Mouse (Mus musculus): ENCODE data around the gene Bbs2. TPM values are rescaled to one million over a fixed set of nuclear protein-coding genes. Genes with fewer than 3 reads are reported as not detected.
"Not testable (repeated sequence)": the region's sequence is repeated elsewhere in the genome, so short reads cannot be mapped to it uniquely, and the experiment has no call there.

The Bbs2 gene
- polyA plus RNA-seq, 1 experiment from 2014 or later = 8.7 TPM

DNA sequence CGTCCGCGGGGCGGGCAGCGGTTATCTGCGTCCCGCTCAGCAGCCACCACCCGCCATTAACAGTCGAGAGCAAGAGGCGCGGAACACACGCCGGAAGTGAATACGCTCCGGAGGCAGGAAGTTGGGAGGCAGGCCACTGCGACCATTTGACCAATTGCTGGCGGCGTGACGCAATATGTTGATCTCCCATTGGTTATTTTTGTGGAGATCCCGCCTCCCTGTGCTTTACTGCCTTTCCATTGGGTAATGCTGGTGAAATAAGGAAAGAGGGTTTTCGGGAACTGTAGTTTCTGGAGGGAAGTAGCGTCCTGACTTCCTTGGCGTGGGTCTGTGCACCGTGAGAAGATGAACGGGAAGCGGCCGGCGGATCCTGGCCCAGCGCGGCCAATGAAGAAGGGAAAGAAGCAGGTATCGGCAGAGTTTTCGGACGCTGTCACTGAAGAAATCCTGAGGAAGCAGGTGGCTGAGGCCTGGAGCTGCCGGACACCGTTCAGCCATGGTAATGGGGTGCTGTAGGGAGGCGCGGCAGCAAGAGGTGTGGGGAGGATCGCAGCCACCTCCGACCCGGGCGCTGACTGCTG, 61.7 kb downstream of the Bbs2 start, which contains the start of the genes Nudt21 and Ogfod1:
Gene Nudt21 (minus strand): TSS at position 88 of the 581 bp plus-strand sequence.
Gene Ogfod1 (plus strand): TSS at position 255 of the 581 bp plus-strand sequence.
- Histone ChIP-seq H3K36me3 (ENCODE audit: control insufficient read depth, insufficient read depth, low read length) (no peaks in the 10 kb centered on the region), H3K4me3 (ENCODE audit: low read depth, low read length) (peak within 1 kb of the TSS; percentile 70), H3K27me3 (ENCODE audit: control insufficient read depth, insufficient read depth, low read length) (no peaks in the 10 kb centered on the region), H3K9me3 (replicated peaks; ENCODE audit: control insufficient read depth, low read length) (no peaks in the 10 kb centered on the region), H3K27ac (ENCODE audit: low read depth, low read length) (peak within 1 kb of the TSS; percentile 82), H3K9ac (ENCODE audit: low read depth, low read length) (peak within 1 kb of the TSS; percentile 78), H3K4me2 (peak within 1 kb of the TSS; percentile 85), H3K4me1 (ENCODE audit: control insufficient read depth, insufficient read depth, low read length) (peaks cover 14% of the 10 kb centered on the region)
- under 1% methylated on average over 39 of the region's 41 CpGs for WGBS (ENCODE audit: insufficient replicate concordance)
- ATAC-seq (replicated peaks; ENCODE audit: insufficient number of reproducible peaks, low FRiP score, low TSS enrichment) = peak; percentile 99

DNA sequence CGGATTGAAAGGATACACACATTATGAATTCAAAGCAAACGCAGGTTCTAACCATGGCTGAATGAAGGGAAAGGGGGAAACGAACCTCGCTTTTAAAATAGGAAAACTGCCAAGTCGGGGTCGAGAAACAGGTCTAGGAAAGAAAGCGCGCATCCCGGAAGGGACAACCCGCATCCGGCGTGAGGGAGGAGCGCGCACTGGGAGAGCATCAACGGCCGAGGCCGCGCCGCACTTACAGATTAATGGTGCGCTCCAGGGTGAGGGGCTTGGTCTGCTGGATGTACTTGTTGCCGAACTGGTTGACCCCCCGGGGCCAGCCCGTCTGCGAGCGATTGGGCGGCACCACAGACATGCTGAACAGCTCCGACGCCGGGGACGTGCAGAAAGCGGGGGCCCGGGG, 62.2 kb downstream of the Bbs2 start:
- Histone ChIP-seq H3K27ac (ENCODE audit: low read depth, low read length) (peak overlapping the region; percentile 82), H3K4me3 (ENCODE audit: low read depth, low read length) (peak overlapping the region; percentile 70), H3K4me2 (peak overlapping the region; percentile 85), H3K4me1 (ENCODE audit: control insufficient read depth, insufficient read depth, low read length) (peaks cover 14% of the 10 kb centered on the region), H3K9ac (ENCODE audit: low read depth, low read length) (peak overlapping the region; percentile 77)
- under 1% methylated on average over 21 of the region's 32 CpGs for WGBS (ENCODE audit: insufficient replicate concordance)
- not testable (repeated sequence) for H3K36me3 ChIP-seq (ENCODE audit: control insufficient read depth, insufficient read depth, low read length); H3K9me3 ChIP-seq (replicated peaks; ENCODE audit: control insufficient read depth, low read length); H3K27me3 ChIP-seq (ENCODE audit: control insufficient read depth, insufficient read depth, low read length)
- peak; percentile 85 for ATAC-seq (replicated peaks; ENCODE audit: insufficient number of reproducible peaks, low FRiP score, low TSS enrichment)

DNA sequence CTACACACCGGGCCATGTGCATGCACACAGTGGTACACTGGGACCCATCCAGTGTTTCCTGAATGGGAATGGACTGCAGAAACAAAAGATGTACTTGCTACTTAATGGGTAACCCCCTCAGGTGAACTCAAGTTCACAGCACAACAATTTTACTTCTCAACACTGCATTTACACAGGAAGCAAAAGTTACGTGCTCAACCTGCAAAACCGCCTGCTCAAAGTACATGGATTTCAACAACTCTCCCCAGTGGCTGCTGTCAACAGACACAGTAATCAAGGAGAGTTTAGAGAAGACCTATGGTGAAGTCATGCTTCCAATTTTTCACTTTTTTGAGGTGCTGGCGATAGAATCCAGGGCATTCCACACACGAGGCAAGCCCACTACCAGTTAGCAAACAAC, 63.5 kb downstream of the Bbs2 start:
- H3K36me3 ChIP-seq (ENCODE audit: control insufficient read depth, insufficient read depth, low read length) = peaks cover 2% of the 10 kb centered on the region
- peak overlapping the region; percentile 0; the same call in 1 of the 2 replicates for H3K4me3 ChIP-seq (ENCODE audit: low read depth, low read length)
- H3K9ac ChIP-seq (ENCODE audit: low read depth, low read length) = no peak overlapping the region
- no peaks in the 10 kb centered on the region for H3K9me3 ChIP-seq (replicated peaks; ENCODE audit: control insufficient read depth, low read length)
- 58% methylated on average over 5 of the region's 5 CpGs for WGBS (ENCODE audit: insufficient replicate concordance)
- no peak for ATAC-seq (replicated peaks; ENCODE audit: insufficient number of reproducible peaks, low FRiP score, low TSS enrichment)
- H3K4me2 ChIP-seq = peak overlapping the region; percentile 85
- no peaks in the 10 kb centered on the region for H3K27me3 ChIP-seq (ENCODE audit: control insufficient read depth, insufficient read depth, low read length)
- peaks cover 14% of the 10 kb centered on the region for H3K4me1 ChIP-seq (ENCODE audit: control insufficient read depth, insufficient read depth, low read length)
- no peak overlapping the region for H3K27ac ChIP-seq (ENCODE audit: low read depth, low read length)

DNA sequence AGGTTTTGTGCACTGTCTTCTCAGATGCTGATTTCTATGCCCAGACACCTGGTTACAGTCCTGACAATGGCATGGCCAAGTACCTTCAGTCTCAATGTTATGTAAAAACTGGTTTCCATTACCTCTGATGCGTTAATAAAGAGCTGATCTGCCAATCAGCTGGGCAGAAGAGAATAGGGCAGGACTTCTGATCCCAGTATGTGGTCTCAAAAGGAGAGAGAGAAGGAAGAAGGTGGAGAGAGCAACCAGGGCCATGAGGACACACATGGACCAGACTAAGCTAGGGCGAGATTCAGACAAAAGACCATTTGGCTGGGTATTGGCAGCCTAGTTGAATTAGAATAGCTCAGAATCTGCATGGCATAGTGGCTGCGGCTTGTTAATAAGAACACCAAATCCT, 65.1 kb downstream of the Bbs2 start:
- H3K9me3 ChIP-seq (replicated peaks; ENCODE audit: control insufficient read depth, low read length) = no peaks in the 10 kb centered on the region
- no peaks in the 10 kb centered on the region for H3K27me3 ChIP-seq (ENCODE audit: control insufficient read depth, insufficient read depth, low read length)
- H3K9ac ChIP-seq (ENCODE audit: low read depth, low read length) = no peak overlapping the region; the same call in 1 of the 2 replicates
- H3K36me3 ChIP-seq (ENCODE audit: control insufficient read depth, insufficient read depth, low read length) = peaks cover 9% of the 10 kb centered on the region
- no peak overlapping the region for H3K4me3 ChIP-seq (ENCODE audit: low read depth, low read length)
- H3K4me2 ChIP-seq = no peak overlapping the region
- WGBS (ENCODE audit: insufficient replicate concordance) = 84% methylated on average over 3 of the region's 3 CpGs
- H3K27ac ChIP-seq (ENCODE audit: low read depth, low read length) = no peak overlapping the region
- ATAC-seq (replicated peaks; ENCODE audit: insufficient number of reproducible peaks, low FRiP score, low TSS enrichment) = no peak
- H3K4me1 ChIP-seq (ENCODE audit: control insufficient read depth, insufficient read depth, low read length) = peaks cover 14% of the 10 kb centered on the region

DNA sequence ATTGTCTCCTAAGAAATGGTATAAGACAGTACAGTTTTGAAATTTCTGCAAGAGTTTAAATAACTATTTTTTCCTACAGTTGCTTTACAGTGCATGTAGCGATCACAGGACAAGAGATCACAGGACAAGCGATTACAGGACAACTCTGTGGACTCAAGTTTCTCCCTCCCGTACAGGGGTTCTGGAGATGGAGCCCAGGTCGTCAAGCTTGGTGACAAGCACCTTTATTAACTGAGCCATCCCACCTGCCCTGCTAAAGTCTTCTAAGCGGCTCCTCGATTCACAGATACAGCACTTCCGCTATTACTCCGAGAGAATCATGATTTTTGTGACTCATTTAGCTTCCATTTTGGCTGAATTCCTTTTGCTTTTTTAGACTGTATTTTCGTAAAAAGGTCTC, 69.0 kb downstream of the Bbs2 start:
- Histone ChIP-seq H3K9ac (ENCODE audit: low read depth, low read length) (no peak overlapping the region), H3K27me3 (ENCODE audit: control insufficient read depth, insufficient read depth, low read length) (no peaks in the 10 kb centered on the region), H3K9me3 (replicated peaks; ENCODE audit: control insufficient read depth, low read length) (no peaks in the 10 kb centered on the region), H3K36me3 (ENCODE audit: control insufficient read depth, insufficient read depth, low read length) (peaks cover 25% of the 10 kb centered on the region), H3K27ac (ENCODE audit: low read depth, low read length) (no peak overlapping the region), H3K4me3 (ENCODE audit: low read depth, low read length) (no peak overlapping the region), H3K4me2 (no peak overlapping the region), H3K4me1 (ENCODE audit: control insufficient read depth, insufficient read depth, low read length) (peaks cover 5% of the 10 kb centered on the region)
- WGBS (ENCODE audit: insufficient replicate concordance) = 92% methylated on average over 9 of the region's 9 CpGs
- no peak for ATAC-seq (replicated peaks; ENCODE audit: insufficient number of reproducible peaks, low FRiP score, low TSS enrichment)

DNA sequence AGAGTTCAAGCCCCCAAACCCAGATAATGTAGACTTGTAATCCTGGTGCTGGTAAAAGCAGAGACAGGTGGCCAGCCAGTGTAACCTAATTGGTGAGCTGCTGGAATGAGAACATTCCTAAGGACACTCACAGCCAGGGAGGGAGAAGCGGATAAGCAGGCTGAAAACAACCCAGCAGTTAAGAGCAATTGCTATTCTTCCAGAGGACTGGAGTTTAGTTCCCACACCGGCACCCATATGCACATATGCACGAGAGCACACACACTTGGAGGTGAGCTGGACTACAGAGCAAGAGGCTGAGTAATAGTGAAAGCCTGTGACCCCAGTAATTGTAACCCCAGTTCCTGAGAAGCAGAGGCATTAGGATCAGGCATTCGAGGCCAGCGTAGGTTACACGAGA, 74.8 kb downstream of the Bbs2 start:
- Histone ChIP-seq H3K9me3 (replicated peaks; ENCODE audit: control insufficient read depth, low read length) (no peaks in the 10 kb centered on the region), H3K36me3 (ENCODE audit: control insufficient read depth, insufficient read depth, low read length) (peaks cover 37% of the 10 kb centered on the region)

More for the DNA sequence above, 74.8 kb downstream of the Bbs2 start:
- Histone ChIP-seq H3K4me3 (ENCODE audit: low read depth, low read length) (no peak overlapping the region), H3K9ac (ENCODE audit: low read depth, low read length) (no peak overlapping the region), H3K4me2 (no peak overlapping the region), H3K27me3 (ENCODE audit: control insufficient read depth, insufficient read depth, low read length) (no peaks in the 10 kb centered on the region), H3K27ac (ENCODE audit: low read depth, low read length) (no peak overlapping the region), H3K4me1 (ENCODE audit: control insufficient read depth, insufficient read depth, low read length) (no peaks in the 10 kb centered on the region)
- ATAC-seq (replicated peaks; ENCODE audit: insufficient number of reproducible peaks, low FRiP score, low TSS enrichment) = no peak
- 94% methylated on average over 6 of the region's 6 CpGs for WGBS (ENCODE audit: insufficient replicate concordance)

Other genes with a start within 250 kb of the Bbs2 start
- gene Amfr, start 86.1 kb downstream of the Bbs2 start, polyA plus RNA-seq (2014; fragmentation: Nextera tagmentation; extraction: Ambion mirVana) = 47.3 and 55.0 TPM in 2 replicates
- gene Nudt21, start 61.9 kb downstream of the Bbs2 start, polyA plus RNA-seq (2014; fragmentation: Nextera tagmentation; extraction: Ambion mirVana) = 91.3 and 94.6 TPM in 2 replicates
- 13.2 and 13.9 TPM in 2 replicates for gene Ogfod1, start 61.7 kb downstream of the Bbs2 start, polyA plus RNA-seq (2014; fragmentation: Nextera tagmentation; extraction: Ambion mirVana)
- not detected in 2 replicates for gene Mt4, start 38.3 kb upstream of the Bbs2 start, polyA plus RNA-seq (2014; fragmentation: Nextera tagmentation; extraction: Ambion mirVana)
- 22.7 TPM in 2 replicates for gene Mt3, start 53.7 kb upstream of the Bbs2 start, polyA plus RNA-seq (2014; fragmentation: Nextera tagmentation; extraction: Ambion mirVana)
- gene Mt2, start 73.7 kb upstream of the Bbs2 start, polyA plus RNA-seq (2014; fragmentation: Nextera tagmentation; extraction: Ambion mirVana) = 58.5 and 102 TPM in 2 replicates
- gene Mt1, start 80.2 kb upstream of the Bbs2 start, polyA plus RNA-seq (2014; fragmentation: Nextera tagmentation; extraction: Ambion mirVana) = 270 and 395 TPM in 2 replicates
- gene Nup93, start 115.6 kb upstream of the Bbs2 start, polyA plus RNA-seq (2014; fragmentation: Nextera tagmentation; extraction: Ambion mirVana) = 73.4 and 79.1 TPM in 2 replicates
- 0.20 TPM in 1 of 2 replicates, not detected in the other for gene Slc12a3, start 230.3 kb upstream of the Bbs2 start, polyA plus RNA-seq (2014; fragmentation: Nextera tagmentation; extraction: Ambion mirVana)

Measured in heart, embryonic 11.5 days (tissue).